Mouse (Mus musculus) urinary bladder, postnatal 14 days (tissue): Measurements from ENCODE around the gene Sphkap.

Source experiments
- DNase-seq: peaks from one replicate; pipeline ENCODE4 v3.0.0; 2021; ENCODE audit warnings: low spot score

The Sphkap gene

DNA sequence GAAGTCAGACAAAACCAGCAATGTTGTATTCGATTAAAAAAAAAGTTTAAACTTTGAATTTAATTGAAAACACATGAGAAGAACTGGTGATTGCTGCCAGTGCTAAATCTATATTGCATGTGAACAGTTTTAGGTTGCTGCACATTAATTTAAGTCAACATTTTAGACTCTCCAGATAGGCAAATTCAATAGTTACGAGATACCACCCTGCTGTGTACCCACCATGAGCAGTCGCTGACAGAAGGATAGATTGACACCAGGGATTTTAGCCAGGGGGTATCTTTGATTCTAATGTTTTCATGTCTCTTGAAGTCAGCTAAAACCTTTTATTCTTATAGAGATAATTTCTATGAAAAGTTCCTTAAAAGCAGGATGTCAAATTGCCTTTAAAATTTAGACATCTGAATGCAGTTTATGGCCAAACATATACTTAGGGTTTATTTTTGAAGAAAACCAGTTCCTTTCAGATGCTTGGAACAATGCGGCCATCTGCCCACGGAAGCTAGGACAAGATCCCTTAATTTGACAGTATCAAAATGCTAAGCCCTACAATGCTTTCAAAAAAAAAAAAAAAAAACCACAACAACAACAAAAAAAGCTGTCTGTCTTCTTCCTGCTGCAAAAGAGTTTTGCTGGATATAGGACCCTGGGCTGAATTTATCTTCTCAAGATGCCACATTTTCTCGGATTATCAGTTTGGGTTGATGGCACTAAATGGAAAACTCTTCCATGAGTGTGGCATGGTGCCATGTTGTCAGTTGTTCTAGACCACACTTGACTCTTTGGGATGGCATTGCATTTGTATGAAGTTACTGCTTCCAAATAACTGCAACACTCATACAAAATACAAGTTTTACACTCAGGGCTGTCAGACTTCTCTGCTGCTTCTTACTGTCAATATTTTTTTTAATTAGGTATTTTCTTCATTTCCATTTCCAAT, 110.6 kb downstream of the Sphkap start:
- no peak for DNase-seq

DNA sequence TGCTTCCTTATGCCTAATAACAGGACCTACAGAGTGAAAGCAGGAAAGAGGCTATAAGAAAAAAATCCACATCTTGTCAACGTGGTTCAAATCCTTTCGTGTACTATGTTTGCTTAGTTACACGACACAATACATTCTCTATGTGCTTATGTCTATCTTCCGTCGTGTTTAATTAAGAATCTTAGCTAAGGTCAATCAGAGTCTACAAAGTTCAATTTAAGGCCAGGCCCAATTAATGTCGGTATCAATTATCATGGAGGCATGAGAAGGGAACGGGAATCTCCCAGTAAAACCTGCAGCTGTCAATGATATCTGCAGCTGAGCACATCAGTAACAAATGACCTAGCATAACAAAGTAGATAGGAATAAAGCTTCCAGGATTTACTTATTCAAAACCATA, 122.1 kb downstream of the Sphkap start:
- DNase-seq, result no peak

DNA sequence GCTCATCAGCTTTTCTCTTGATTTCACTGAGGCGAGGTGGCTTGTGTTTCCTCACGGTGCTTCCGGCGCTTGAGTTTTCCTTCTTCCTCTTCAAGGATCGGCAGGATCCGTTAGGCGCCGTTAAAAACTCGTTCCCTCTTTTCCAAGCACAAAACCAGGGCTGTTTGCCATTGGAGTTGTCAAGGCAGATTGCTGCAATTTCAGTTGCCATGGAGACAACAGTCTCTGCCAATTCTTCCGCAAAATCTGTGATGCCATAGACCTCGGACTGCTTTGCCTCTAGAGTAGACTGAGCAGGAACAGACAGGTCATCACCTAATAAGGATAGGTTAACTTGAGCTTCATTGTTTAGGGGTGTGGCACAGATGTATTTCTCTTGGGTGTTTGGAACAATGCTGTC, 131.0 kb downstream of the Sphkap start:
- DNase-seq, result peak; percentile 4

DNA sequence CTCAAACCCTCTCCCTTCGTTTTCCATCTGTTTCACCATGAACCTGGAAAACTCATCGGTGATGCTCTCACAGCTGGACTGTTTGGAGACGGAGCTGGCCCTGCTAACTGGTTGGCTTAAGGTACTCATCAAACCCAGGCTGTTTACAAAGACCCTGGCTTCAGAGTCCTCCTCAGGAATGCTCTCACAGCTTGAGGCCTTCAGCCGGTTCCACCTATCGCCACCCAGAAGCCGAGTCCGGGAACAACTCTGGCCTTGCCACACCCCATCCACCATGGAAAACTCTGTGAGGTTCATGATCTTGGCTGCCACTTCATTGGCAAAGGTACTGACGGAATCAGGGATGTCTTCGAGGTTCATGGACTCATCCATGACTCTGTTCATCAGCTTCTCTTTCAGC, 131.4 kb downstream of the Sphkap start:
- no peak for DNase-seq

DNA sequence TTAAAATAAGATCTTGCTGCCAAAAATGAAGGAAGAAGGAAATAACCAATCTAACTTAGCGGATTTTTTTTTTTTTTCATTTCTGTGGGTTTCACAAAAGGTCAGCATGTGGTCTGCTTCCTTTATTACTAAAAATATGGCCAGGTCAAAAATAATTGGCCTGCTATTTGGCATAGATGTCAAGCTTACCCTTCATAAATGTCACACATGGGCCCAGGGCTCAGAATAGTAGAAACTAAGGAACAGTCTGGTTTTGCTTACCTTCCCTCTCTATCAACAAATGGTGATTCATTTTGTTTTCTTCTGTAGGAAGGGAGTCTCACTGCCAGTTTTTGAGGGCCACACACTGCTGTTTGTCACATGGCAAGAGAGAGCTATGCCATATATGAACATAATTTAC, 156.3 kb downstream of the Sphkap start:
- no peak for DNase-seq

DNA sequence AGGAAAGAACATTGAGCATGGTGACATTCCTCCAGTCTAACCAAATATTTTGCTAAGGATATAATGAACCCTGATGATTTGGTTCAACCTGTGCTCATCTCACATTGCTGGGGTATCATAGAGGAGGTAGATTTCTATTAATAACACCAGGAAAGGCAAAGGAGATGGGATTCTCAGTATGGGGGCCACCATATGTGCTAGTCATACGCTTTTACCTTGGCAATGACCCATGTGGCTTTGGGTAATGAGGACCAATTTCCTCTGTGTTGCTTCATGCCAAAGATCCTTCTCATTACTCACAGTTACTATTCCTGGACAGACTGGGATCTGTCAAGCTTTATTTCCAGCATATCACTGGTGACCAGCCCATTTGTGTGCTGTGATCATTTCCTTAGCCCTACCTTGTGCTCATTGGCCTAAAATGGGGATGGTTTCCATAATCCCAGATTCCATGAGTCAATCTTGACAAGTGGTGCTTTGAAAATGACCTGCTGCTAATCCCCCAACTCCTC, 159.7 kb downstream of the Sphkap start:
- no peak for DNase-seq

DNA sequence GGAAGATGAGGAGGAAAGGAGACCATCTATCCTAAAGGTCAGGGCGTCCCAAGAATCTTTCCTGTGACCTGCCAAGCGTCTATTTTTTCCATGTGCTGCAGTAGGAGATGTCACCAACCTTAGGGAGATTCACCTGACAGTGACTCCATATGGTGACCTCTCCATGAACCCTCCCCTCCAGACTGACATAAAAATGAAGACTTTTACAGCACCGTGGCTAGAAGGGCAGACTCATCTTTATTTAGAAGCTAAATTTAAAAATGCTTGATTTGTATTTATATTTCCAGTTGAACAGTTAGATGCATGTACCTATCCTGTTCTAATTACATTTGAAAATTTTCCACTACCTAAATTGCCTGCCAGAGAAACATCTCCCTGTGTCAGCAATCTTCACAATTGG, 180.1 kb downstream of the Sphkap start:
- no peak for DNase-seq

DNA sequence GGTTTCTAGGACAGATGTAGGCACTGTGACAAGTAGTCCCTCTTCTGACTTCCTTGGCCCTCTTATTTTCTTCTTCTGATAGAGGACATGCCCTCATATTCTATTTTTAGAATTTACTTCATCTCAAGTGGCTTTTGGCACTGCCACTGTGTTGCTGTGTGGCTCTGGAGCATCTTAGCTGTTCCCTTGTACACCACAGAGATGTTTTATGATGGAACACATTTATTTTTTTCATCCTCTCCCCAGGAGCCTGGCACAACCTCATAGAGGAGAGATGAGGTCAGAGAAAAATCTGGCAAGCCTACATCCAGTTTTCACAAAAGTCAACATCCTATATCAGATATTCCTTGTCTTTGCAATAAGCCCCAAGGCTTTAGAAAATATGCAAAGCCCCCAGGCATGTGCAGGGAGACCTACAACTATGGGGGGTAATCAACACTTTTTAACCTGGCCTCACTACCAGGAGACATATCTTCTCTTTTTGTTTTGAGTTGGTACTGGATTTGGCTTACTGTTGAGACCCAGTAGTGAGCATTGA, 183.5 kb downstream of the Sphkap start:
- DNase-seq, result no peak

DNA sequence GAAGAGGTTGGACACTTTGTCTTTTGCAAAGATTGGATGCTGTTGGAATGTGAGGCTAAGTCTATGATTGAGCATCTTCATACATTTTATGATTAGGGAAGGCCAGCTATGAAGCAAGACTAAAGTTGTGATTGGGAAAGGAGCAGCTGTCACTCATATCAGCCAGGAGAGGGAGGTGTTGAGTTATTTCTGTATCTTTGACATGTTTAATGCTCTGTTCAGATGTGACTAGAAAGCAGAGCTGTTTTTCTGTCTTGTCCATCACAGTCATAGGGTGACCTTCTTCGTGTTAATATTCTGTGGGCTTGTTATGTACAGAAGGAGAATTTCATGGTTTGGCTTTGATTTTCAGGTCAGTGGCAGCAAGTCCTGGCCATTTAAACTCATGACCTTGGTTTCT, 184.9 kb downstream of the Sphkap start:
- DNase-seq, result no peak

DNA sequence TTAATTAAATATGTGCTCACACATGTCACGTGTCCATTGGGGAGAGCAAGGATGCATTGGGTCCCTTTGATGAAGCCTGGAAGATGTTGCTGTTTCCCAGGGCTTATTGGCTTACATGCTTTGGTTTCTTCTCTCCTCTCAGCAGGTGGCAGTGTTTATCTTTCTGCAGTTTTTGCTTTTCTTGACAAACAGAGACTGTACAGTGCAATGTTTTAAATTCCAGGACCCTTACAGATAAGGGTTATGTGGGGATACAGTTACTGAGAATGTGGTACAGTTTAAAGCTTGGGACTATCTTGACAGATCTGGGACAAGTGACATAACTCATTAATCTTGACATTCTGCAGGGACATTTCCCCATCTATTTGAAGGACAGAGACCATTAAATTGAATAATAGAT, 189.7 kb downstream of the Sphkap start:
- DNase-seq, result no peak

DNA sequence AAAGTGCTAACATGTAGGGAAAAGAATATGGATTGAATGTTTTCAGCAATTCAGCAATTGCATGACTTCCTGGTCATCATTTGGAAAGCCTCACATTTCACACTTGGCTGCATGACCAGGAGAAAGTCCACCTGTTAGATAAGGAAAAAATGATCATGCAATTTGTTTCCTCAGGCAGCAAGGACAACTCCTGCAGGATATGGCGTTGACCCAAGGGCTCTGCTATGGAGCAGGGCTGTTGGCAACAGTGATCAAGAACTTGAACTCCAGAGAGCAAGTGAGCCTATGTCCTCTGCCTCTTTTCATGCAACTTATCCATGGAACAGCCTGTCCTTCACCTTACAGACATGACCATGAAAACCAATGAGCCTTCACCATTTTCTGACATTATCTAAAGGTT, 198.0 kb downstream of the Sphkap start:
- no peak for DNase-seq
